Mouse (Mus musculus) neural tube, embryonic 15.5 days (tissue): ENCODE results near the gene Olfr155. TPM values are rescaled to one million over a fixed set of nuclear protein-coding genes. Genes with fewer than 3 reads are reported as not detected.

Experiments used
- ATAC-seq: fragments of 200-750 bp; cut with Nextera tagmentation; 2 replicates; pipeline ENCODE4 v1.8.0; 2017; ENCODE audit warnings: mild to moderate bottlenecking, moderate TSS enrichment, moderate library complexity; ENCODE audit not compliant: low FRiP score
- H3K27ac ChIP-seq: fragments of 300-500 bp; sonication (generic); replicated peaks from 2 replicates; pipeline ENCODE4 v1.5.1; 2015; ENCODE audit warnings: mild to moderate bottlenecking, inconsistent platforms
- H3K27me3 ChIP-seq: fragments of 300-500 bp; sonication (generic); replicated peaks from 2 replicates; pipeline ENCODE4 v1.6.1; 2015; ENCODE audit warnings: inconsistent platforms
- H3K36me3 ChIP-seq: fragments of 300-500 bp; sonication (generic); 2 replicates; pipeline ENCODE4 v1.6.1; 2015; ENCODE audit warnings: inconsistent platforms
- H3K4me1 ChIP-seq: fragments of 300-500 bp; sonication (generic); 2 replicates; pipeline ENCODE4 v1.6.1; 2015; ENCODE audit warnings: inconsistent platforms
- H3K4me2 ChIP-seq: fragments of 300-500 bp; sonication (generic); 2 replicates; pipeline ENCODE4 v1.6.1; 2015; ENCODE audit warnings: inconsistent platforms, mild to moderate bottlenecking, moderate library complexity
- H3K4me3 ChIP-seq: fragments of 300-500 bp; sonication (generic); replicated peaks from 2 replicates; pipeline ENCODE4 v1.5.1; 2015; ENCODE audit warnings: mild to moderate bottlenecking, inconsistent platforms
- H3K9ac ChIP-seq: fragments of 300-500 bp; sonication (generic); replicated peaks from 2 replicates; pipeline ENCODE4 v1.6.1; 2015; ENCODE audit warnings: mild to moderate bottlenecking, inconsistent platforms
- H3K9me3 ChIP-seq: fragments of 300-500 bp; sonication (generic); replicated peaks from 2 replicates; pipeline ENCODE4 v1.6.1; 2016; ENCODE audit warnings: inconsistent platforms
- WGBS: fragments of 180-500 bp; shearing (Covaris S2); methylation state at CpG from one replicate; pipeline ENCODE4 v1.1.7; 2015; ENCODE audit warnings: mixed read lengths; 5-methylcytosine and 5-hydroxymethylcytosine counted together
- polyA plus RNA-seq: library from polyadenylated mRNA; unstranded; fragments of >200 nt; fragmentation: Nextera tagmentation; extraction: Ambion mirVana; gene quantifications from 2 replicates; pipeline ENCODE4 v1.2.1, GENCODE M21; 2015

The Olfr155 gene
- polyA plus RNA-seq, 1 experiment from 2014 or later, result not detected

- Histone ChIP-seq H3K27ac (no peak overlapping the region), H3K9me3 (no peaks in the 10 kb centered on the region), H3K4me3 (no peak overlapping the region), H3K4me2 (no peak overlapping the region), H3K27me3 (no peaks in the 10 kb centered on the region), H3K36me3 (no peaks in the 10 kb centered on the region), H3K4me1 (no peaks in the 10 kb centered on the region), H3K9ac (no peak overlapping the region)
- ATAC-seq, result no peak
- 68% methylated on average over 4 of the region's 4 CpGs for WGBS
These were observed 11.9 kb downstream of the Olfr155 start for GRCm38 (mm10) chr4:43863298-43863697.

- Histone ChIP-seq H3K27ac (no peak overlapping the region), H3K9ac (no peak overlapping the region), H3K4me2 (no peak overlapping the region), H3K4me3 (no peak overlapping the region), H3K4me1 (peaks cover 4% of the 10 kb centered on the region), H3K36me3 (no peaks in the 10 kb centered on the region), H3K9me3 (no peaks in the 10 kb centered on the region), H3K27me3 (no peaks in the 10 kb centered on the region)
- ATAC-seq, result no peak
- WGBS, result 93% methylated on average over 10 of the region's 10 CpGs
These were observed 18.5 kb downstream of the Olfr155 start for GRCm38 (mm10) chr4:43869821-43870220.

GRCm38 (mm10) chr4:43874501-43874900 lies 23.1 kb downstream of the Olfr155 start:
- Histone ChIP-seq H3K27me3 (no peaks in the 10 kb centered on the region), H3K9me3 (no peaks in the 10 kb centered on the region), H3K4me1 (peaks cover 30% of the 10 kb centered on the region), H3K27ac (no peak overlapping the region), H3K9ac (peak overlapping the region; percentile 80; the same call in 1 of the 2 replicates), H3K4me3 (peak overlapping the region; percentile 87), H3K4me2 (peak overlapping the region; percentile 90), H3K36me3 (no peaks in the 10 kb centered on the region)
- ATAC-seq, result no peak
- 46% methylated on average over 7 of the region's 7 CpGs for WGBS

GRCm38 (mm10) chr4:43875160-43875918 lies 24.0 kb downstream of the Olfr155 start, which contains the start of gene Reck:
Reck (plus strand) TSS chr4:43875530.
- peak within 1 kb of the TSS; percentile 90 for H3K4me2 ChIP-seq
- WGBS, result under 1% methylated on average over 67 of the region's 73 CpGs

GRCm38 (mm10) chr4:43875919-43876411 lies 24.6 kb downstream of the Olfr155 start:
- peak overlapping the region; percentile 87 for H3K4me3 ChIP-seq
- peak overlapping the region; percentile 83 for H3K27ac ChIP-seq
- no peaks in the 10 kb centered on the region for H3K9me3 ChIP-seq
- under 1% methylated on average over 20 of the region's 20 CpGs for WGBS
- no peaks in the 10 kb centered on the region for H3K36me3 ChIP-seq
- no peaks in the 10 kb centered on the region for H3K27me3 ChIP-seq
- H3K4me2 ChIP-seq, result peak overlapping the region; percentile 90
- peak; percentile 30 for ATAC-seq
- H3K9ac ChIP-seq, result peak overlapping the region; percentile 80
- H3K4me1 ChIP-seq, result peaks cover 30% of the 10 kb centered on the region

More at GRCm38 (mm10) chr4:43875160-43875918, 24.0 kb downstream of the Olfr155 start, which contains the start of gene Reck:
- H3K4me1 ChIP-seq, result peaks cover 30% of the 10 kb centered on the region
- H3K9ac ChIP-seq, result peak within 1 kb of the TSS; percentile 80
- no peaks in the 10 kb centered on the region for H3K9me3 ChIP-seq
- no peaks in the 10 kb centered on the region for H3K27me3 ChIP-seq
- H3K4me3 ChIP-seq, result peak within 1 kb of the TSS; percentile 87
- no peaks in the 10 kb centered on the region for H3K36me3 ChIP-seq
- peak; percentile 95 for ATAC-seq
- peak within 1 kb of the TSS; percentile 83 for H3K27ac ChIP-seq

- 93% methylated on average over 1 of the region's 1 CpGs for WGBS
- Histone ChIP-seq H3K4me2 (no peak overlapping the region), H3K27me3 (no peaks in the 10 kb centered on the region), H3K4me3 (no peak overlapping the region), H3K9me3 (no peaks in the 10 kb centered on the region), H3K9ac (no peak overlapping the region), H3K36me3 (no peaks in the 10 kb centered on the region), H3K4me1 (peaks cover 30% of the 10 kb centered on the region), H3K27ac (no peak overlapping the region)
- ATAC-seq, result no peak
These were observed 25.9 kb downstream of the Olfr155 start for GRCm38 (mm10) chr4:43877230-43877629.

- 65% methylated on average over 5 of the region's 5 CpGs for WGBS
- Histone ChIP-seq H3K4me3 (no peak overlapping the region), H3K4me2 (no peak overlapping the region; the same call in 1 of the 2 replicates), H3K36me3 (no peaks in the 10 kb centered on the region), H3K27ac (no peak overlapping the region), H3K4me1 (peaks cover 30% of the 10 kb centered on the region), H3K27me3 (no peaks in the 10 kb centered on the region), H3K9me3 (no peaks in the 10 kb centered on the region), H3K9ac (no peak overlapping the region)
- ATAC-seq, result no peak
These were observed 26.9 kb downstream of the Olfr155 start for GRCm38 (mm10) chr4:43878121-43878776.

- Histone ChIP-seq H3K4me1 (peaks cover 35% of the 10 kb centered on the region), H3K4me3 (no peak overlapping the region), H3K9me3 (no peaks in the 10 kb centered on the region), H3K27me3 (no peaks in the 10 kb centered on the region), H3K4me2 (no peak overlapping the region), H3K27ac (no peak overlapping the region), H3K36me3 (no peaks in the 10 kb centered on the region), H3K9ac (no peak overlapping the region)
- ATAC-seq, result no peak
- WGBS, result 82% methylated on average over 6 of the region's 6 CpGs
These were observed 28.2 kb downstream of the Olfr155 start for GRCm38 (mm10) chr4:43879566-43879965.

GRCm38 (mm10) chr4:43884196-43884595 lies 32.8 kb downstream of the Olfr155 start:
- no peaks in the 10 kb centered on the region for H3K27me3 ChIP-seq
- WGBS, result 50% methylated on average over 4 of the region's 4 CpGs
- no peaks in the 10 kb centered on the region for H3K36me3 ChIP-seq
- ATAC-seq, result no peak
- H3K4me3 ChIP-seq, result no peak overlapping the region
- H3K9me3 ChIP-seq, result no peaks in the 10 kb centered on the region
- peaks cover 11% of the 10 kb centered on the region; the same call in 1 of the 2 replicates for H3K4me1 ChIP-seq
- no peak overlapping the region for H3K9ac ChIP-seq
- H3K27ac ChIP-seq, result no peak overlapping the region
- no peak overlapping the region for H3K4me2 ChIP-seq

- Histone ChIP-seq H3K27me3 (no peaks in the 10 kb centered on the region), H3K27ac (no peak overlapping the region), H3K36me3 (peaks cover 6% of the 10 kb centered on the region; the same call in 1 of the 2 replicates), H3K9ac (no peak overlapping the region), H3K4me3 (no peak overlapping the region), H3K4me2 (no peak overlapping the region), H3K9me3 (no peaks in the 10 kb centered on the region), H3K4me1 (0 out of 2 replicates have a peak, but pooled peaks cover under 1% of the 10 kb centered on the region)
- ATAC-seq, result no peak
- WGBS, result 89% methylated on average over 3 of the region's 3 CpGs
These were observed 39.9 kb downstream of the Olfr155 start for GRCm38 (mm10) chr4:43891247-43891646.

- Histone ChIP-seq H3K4me1 (no peaks in the 10 kb centered on the region), H3K4me3 (no peak overlapping the region), H3K36me3 (peaks cover 27% of the 10 kb centered on the region), H3K9ac (no peak overlapping the region), H3K27ac (no peak overlapping the region), H3K4me2 (no peak overlapping the region), H3K9me3 (no peaks in the 10 kb centered on the region), H3K27me3 (no peaks in the 10 kb centered on the region)
- no peak for ATAC-seq
These were observed 45.8 kb downstream of the Olfr155 start for GRCm38 (mm10) chr4:43897209-43897608.

GRCm38 (mm10) chr4:43899197-43899596 lies 47.8 kb downstream of the Olfr155 start:
- H3K4me2 ChIP-seq, result no peak overlapping the region
- no peaks in the 10 kb centered on the region for H3K9me3 ChIP-seq
- no peaks in the 10 kb centered on the region for H3K4me1 ChIP-seq
- no peak for ATAC-seq
- H3K4me3 ChIP-seq, result no peak overlapping the region
- H3K27ac ChIP-seq, result no peak overlapping the region
- H3K36me3 ChIP-seq, result peaks cover 29% of the 10 kb centered on the region
- no peak overlapping the region for H3K9ac ChIP-seq
- 84% methylated on average over 8 of the region's 8 CpGs for WGBS
- H3K27me3 ChIP-seq, result no peaks in the 10 kb centered on the region
